Mouse (Mus musculus): ENCODE data around the gene Wasf2. TPM values are rescaled to one million over a fixed set of nuclear protein-coding genes. Genes with fewer than 3 reads are reported as not detected.

The Wasf2 gene
- total RNA-seq, 2 experiments from 2014 or later, result 42.3 to 42.7 TPM

DNA sequence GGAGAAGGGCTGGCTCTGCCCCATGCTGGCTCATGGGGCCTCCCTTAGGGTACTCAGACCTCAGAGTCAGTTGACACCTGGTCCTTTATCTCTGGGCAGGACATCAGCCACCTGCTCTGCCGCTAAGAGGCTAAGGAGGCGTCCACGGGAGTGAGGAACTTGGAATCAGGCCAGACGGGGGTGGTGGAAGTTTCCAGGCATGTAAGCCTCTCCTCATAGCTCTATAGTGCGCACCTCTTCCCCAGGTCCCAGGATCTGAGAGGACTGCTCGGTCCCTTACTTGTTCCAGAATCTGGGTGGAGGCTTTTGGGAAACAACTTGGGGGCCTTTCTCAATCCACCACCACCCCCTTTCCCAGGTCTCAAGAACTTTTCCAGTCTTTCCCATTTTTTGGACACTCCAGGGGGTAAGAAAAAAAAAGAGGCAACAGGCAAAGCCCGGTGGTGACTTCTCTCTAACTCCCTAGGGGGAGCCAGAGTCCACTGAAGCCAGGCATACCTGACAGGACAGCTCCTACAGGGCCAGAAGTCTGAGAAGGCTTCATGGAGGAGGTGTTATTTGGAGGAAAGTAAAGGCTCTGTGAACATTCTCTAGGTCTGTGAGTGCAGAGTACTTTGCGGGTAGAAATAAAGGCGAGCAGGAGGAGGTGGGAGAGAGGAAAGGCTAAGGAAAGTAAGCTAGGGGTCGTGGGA is 103.1 kb downstream of the Wasf2 start:
- DNase-seq (ENCODE audit: low spot score in 2 of 2), result no peak

GRCm38 (mm10) chr4:133234771-133235170 is 104.5 kb downstream of the Wasf2 start:
- no peak for DNase-seq (ENCODE audit: low spot score in 2 of 2)

GRCm38 (mm10) chr4:133235415-133235814 is 105.1 kb downstream of the Wasf2 start:
- DNase-seq (ENCODE audit: low spot score in 2 of 2), result no peak

- no peak for DNase-seq (ENCODE audit: low spot score in 2 of 2)
Measured at GRCm38 (mm10) chr4:133237911-133238310, 107.6 kb downstream of the Wasf2 start.

- no peak for DNase-seq (ENCODE audit: low spot score in 2 of 2)
Measured at GRCm38 (mm10) chr4:133240490-133240921, 110.2 kb downstream of the Wasf2 start, which contains the start of gene Map3k6. Map3k6 (plus strand) TSS chr4:133240818.

DNA sequence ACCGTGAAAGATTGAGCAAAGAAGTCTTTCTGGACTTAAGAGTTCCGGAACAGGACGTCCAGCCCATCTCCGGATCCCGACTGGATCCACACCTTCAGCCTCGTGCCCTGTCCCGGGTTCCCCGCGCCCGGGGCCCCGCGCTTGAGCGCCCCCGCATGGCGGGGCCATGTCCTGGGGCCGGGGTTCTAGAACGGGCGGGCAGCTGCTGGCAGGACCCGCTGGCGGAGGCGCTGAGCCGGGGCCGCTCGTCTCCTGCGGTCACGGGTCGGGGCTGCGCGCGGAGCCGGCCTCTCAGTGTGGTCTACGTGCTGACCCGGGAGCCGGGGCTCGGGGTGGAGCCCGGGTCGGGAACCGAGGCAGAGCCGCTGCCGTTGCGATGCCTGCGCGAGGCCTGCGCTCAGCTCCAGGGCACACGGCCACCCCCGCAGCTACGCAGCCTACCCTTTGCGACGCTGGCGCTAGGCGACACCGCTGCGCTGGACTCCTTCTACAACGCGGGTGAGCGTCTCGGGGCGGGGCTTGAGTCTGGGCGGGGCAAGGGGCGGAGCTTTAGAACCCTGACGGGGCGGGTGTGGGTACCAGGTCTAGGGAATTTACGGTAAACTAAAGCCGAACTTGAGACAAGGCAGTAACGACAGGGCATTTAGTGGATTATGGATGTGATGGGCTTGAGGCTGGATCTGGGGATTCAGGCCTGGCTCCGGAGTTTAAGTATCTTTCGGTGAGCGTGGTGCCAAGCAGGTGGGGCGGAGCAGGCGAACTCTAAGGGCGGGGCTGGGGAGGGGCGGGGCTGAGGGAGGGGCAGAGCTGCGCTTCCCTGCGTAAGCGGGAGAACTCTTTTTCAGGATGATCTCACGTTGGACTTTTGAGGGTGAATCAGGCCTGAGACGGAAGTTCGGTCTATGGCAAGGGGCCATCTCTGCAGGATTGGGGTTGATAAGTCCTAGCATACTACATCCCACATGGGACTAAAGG is 110.9 kb downstream of the Wasf2 start:
- peak; percentile 84 to 90 for DNase-seq (ENCODE audit: low spot score in 2 of 2)

GRCm38 (mm10) chr4:133241910-133242309 is 111.6 kb downstream of the Wasf2 start:
- no peak for DNase-seq (ENCODE audit: low spot score in 2 of 2)

DNA sequence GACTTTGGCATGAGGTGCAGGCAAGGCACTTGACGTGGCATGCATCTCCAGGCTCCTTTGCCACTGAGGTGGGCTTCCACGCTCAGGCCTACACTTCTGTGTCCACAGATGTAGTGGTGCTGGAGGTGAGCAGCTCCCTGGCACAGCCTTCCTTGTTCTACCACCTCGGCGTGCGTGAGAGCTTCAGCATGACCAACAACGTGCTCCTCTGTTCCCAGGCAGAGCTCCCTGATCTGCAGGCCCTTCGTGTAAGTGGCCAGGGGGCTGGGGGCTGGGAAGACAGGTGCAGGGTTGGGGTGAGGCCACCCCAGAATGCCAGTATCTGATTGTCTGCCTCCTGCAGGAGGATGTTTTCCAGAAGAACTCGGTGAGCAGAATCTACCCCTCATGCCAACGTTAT is 112.4 kb downstream of the Wasf2 start:
- no peak for DNase-seq (ENCODE audit: low spot score in 2 of 2)

DNA sequence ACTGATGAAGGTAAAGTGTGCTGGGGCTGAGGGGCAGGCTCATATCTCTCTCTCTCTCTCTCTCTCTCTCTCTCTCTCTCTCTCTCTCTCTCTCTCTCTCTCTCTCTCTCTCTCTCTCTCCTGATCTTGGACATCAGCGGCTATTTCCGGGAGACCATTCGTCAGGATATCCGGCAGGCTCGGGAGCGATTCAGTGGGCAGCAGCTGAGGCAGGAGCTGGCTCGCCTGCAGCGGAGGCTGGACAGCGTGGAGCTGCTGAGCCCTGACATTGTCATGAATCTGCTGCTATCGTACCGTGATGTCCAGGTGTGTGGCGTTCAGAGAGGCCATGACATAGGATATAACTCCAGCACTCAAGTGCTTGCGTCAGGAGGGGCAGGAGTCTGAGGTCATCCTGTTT is 113.2 kb downstream of the Wasf2 start:
- DNase-seq (ENCODE audit: low spot score in 2 of 2), result no peak

DNA sequence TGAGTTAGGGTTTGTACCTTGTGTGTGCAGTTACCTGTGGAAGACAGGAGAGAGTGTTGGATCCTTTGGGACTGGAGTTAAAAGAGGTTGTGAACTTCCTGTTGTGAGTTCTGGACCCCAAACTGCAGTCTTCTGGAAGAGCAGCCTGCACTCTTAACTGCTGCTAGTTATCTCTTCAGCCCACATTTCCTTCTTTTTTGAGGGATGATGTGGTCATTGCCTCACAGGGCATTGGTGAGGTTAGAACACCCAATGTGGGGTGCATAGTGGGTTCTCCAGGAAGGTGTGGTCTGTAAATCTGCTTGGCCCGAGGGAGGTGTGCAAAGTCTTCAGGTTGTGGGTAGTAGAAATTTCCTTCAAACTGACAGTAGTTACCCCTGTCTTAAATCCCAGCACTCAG is 114.0 kb downstream of the Wasf2 start:
- no peak for DNase-seq (ENCODE audit: low spot score in 2 of 2)

DNA sequence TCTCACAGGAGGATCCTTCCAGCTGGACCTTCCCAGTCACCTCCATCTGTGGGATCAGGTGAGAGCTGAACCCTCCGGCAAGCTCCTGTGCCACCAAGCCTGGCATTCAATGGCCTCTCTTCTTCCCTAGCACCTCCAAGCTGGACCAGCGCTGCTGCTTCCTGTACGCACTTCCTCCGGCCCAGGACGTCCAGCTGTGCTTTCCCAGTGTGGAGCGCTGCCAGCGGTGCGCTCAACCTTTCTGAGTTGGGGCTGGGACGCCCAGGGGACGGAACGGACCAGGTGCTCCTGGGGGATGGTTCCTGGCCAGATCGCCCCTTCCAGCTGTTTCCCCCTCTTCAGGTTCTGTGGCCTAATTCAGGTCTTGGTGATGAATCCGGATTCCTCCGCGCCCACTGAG is 116.8 kb downstream of the Wasf2 start:
- no peak for DNase-seq (ENCODE audit: low spot score in 2 of 2)

- no peak for DNase-seq (ENCODE audit: low spot score in 2 of 2)
Measured at GRCm38 (mm10) chr4:133247806-133248449, 117.6 kb downstream of the Wasf2 start.

Small RNA genes lying within 50 kb of the gene (microRNA-seq; reads per million reads assigned to microRNA genes)
- 2.7 to 4.5 reads per million in 2 experiments for gene Mir7017

Other genes starting within 250 kb of the Wasf2 start
- 100 to 1,000 TPM; 113 to 115 TPM for gene Stx12, start 246.0 kb upstream of the Wasf2 start, total RNA-seq (2021)
- gene Fam76a, start 207.9 kb upstream of the Wasf2 start, total RNA-seq (2021), result 10 to 100 TPM; 26.6 to 28.0 TPM
- gene Fgr, start 156.4 kb upstream of the Wasf2 start, total RNA-seq (2021), result under 1 TPM; 0.13 to 0.46 TPM
- 100 to 1,000 TPM in 1 of 2 experiments, 10 to 100 TPM in 1; 98.1 to 103 TPM for gene Ahdc1, start 119.2 kb upstream of the Wasf2 start, total RNA-seq (2021)
- gene Cd164l2, start 81.6 kb downstream of the Wasf2 start, total RNA-seq (2021), result 1 to 10 TPM; 3.7 to 4.0 TPM
- 1 to 10 TPM; 5.0 to 6.0 TPM for gene Gpr3, start 82.0 kb downstream of the Wasf2 start, total RNA-seq (2021)
- 1 to 10 TPM; 4.6 to 5.7 TPM for gene Map3k6, start 110.3 kb downstream of the Wasf2 start, total RNA-seq (2021)
- gene Sytl1, start 132.6 kb downstream of the Wasf2 start, total RNA-seq (2021), result under 1 TPM; 0.51 to 0.53 TPM
- 10 to 100 TPM; 74.9 to 80.1 TPM for gene Tmem222, start 147.3 kb downstream of the Wasf2 start, total RNA-seq (2021)
- gene Wdtc1, start 223.0 kb downstream of the Wasf2 start, total RNA-seq (2021), result 10 to 100 TPM; 60.5 to 68.6 TPM
- 10 to 100 TPM; 45.5 to 47.4 TPM for gene Slc9a1, start 239.2 kb downstream of the Wasf2 start, total RNA-seq (2021)

All from layer of hippocampus, postnatal 10 days (tissue).